Mouse (Mus musculus) lung, adult 2 months (tissue): Measurements from ENCODE around the gene Srgap1.

Experiments
- CTCF ChIP-seq: fragments of 200-500 bp; IDR thresholded peaks from 2 replicates; pipeline ENCODE4 v1.5.1; 2011; ENCODE audit warnings: mild to moderate bottlenecking, low read length, control low read depth; ENCODE audit not compliant: insufficient read depth
- POLR2A ChIP-seq: fragments of 200-500 bp; IDR thresholded peaks from 2 replicates; pipeline ENCODE4 v1.6.1; 2011; ENCODE audit warnings: low read depth, mild to moderate bottlenecking, control low read depth, low read length, borderline replicate concordance; ENCODE audit errors: extremely low read depth

GRCm38 (mm10) chr10:121836507-121837165 lies 210.5 kb downstream of the Srgap1 start:
- TF ChIP-seq POLR2A (no peak), CTCF (no peak)
